In the genomic region with DNA sequence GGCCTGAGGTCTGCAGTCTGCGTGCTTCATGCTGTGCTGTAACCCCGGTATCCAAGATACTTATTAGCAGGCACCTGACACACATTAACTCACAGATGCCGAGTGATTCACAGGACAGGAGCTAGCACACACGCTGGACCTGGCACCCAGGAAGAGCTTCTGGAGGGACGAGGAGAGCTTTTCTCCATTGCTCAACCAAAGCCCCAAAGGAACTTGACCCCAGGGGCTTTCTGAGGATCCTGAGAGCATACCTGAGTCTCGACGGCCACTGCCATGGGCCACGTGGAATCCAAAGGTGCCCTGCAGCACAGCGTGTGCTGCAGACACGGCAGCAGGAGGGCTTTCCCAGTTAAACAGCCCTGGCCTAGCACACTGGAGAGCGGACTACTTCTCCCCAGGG, we compare ENCODE assay signal across 10 mouse cellular contexts. TPM values are rescaled to one million over a fixed set of nuclear protein-coding genes. Genes with fewer than 3 reads are reported as not detected.
DNase-seq lines count a peak whose midpoint lies in the region; ATAC-seq and TF ChIP-seq lines count a peak whose summit lies in the region.
"Had no signal": no experiment of that assay in that cellular context is flagged by ENCODE, and none has a peak within 500 bp of the region (broad histone marks: within the 10 kb centered on the region; RNA-seq: fewer than 3 reads in every experiment).

No protein-coding gene starts in this region.

- 82% methylated on average over 11 of the region's 11 CpGs for WGBS in forebrain, embryonic 10.5 days
- WGBS in forebrain, postnatal 0 days, result 81% methylated on average over 11 of the region's 11 CpGs
- 80% methylated on average over 11 of the region's 11 CpGs for WGBS in midbrain, embryonic 15.5 days
- WGBS in midbrain, embryonic 14.5 days, result 81% methylated on average over 11 of the region's 11 CpGs
- WGBS in liver, postnatal 0 days (ENCODE audit: insufficient replicate concordance), result 79% methylated on average over 11 of the region's 11 CpGs

- no peak overlapping the region for H3K4me2 ChIP-seq in forebrain, postnatal 0 days (ENCODE audit: low read depth)
- no peak overlapping the region for H3K4me2 ChIP-seq in midbrain, embryonic 15.5 days
- H3K4me2 ChIP-seq in midbrain, embryonic 14.5 days (ENCODE audit: low read length), result no peak overlapping the region
- H3K4me2 ChIP-seq in myocyte (ENCODE audit: low read depth), result peak overlapping the region; percentile 61
- H3K4me2 ChIP-seq in liver, postnatal 0 days (ENCODE audit: low read depth, low read length), result no peak overlapping the region

- H3K9ac ChIP-seq in forebrain, postnatal 0 days, result no peak overlapping the region
- no peak overlapping the region for H3K9ac ChIP-seq in midbrain, embryonic 15.5 days
- no peak overlapping the region for H3K9ac ChIP-seq in midbrain, embryonic 14.5 days (replicated peaks; ENCODE audit: low read length)
- H3K9ac ChIP-seq in liver, postnatal 0 days (replicated peaks), result no peak overlapping the region

- no peak for ATAC-seq in forebrain, postnatal 0 days
- ATAC-seq in midbrain, embryonic 15.5 days (replicated peaks), result no peak
- no peak for ATAC-seq in midbrain, embryonic 14.5 days (ENCODE audit: low FRiP score, low TSS enrichment)
- ATAC-seq in liver, postnatal 0 days, result no peak

- H3K4me1 ChIP-seq in forebrain, embryonic 10.5 days, result peaks cover 70% of the 10 kb centered on the region
- H3K4me1 ChIP-seq in forebrain, postnatal 0 days (ENCODE audit: insufficient read depth), result peaks cover 18% of the 10 kb centered on the region
- peaks cover 38% of the 10 kb centered on the region for H3K4me1 ChIP-seq in midbrain, embryonic 15.5 days
- H3K4me1 ChIP-seq in midbrain, embryonic 14.5 days (ENCODE audit: control insufficient read depth, insufficient read depth, low read length), result peaks cover 47% of the 10 kb centered on the region
- no peaks in the 10 kb centered on the region for H3K4me1 ChIP-seq in liver, postnatal 0 days (ENCODE audit: insufficient read depth)

- DNase-seq in forebrain, embryonic 10.5 days (ENCODE audit: extremely low spot score, low spot score), result no peak
- DNase-seq in forebrain, postnatal 0 days, result no peak
- DNase-seq in midbrain, embryonic 14.5 days, result no peak
- peak; percentile 77 to 81 for DNase-seq in kidney, adult 8-10 months
- DNase-seq in retina, embryonic 14.5 days (ENCODE audit: low spot score), result no peak
- no peak for DNase-seq in liver, postnatal 0 days
- DNase-seq: gastrocnemius, postnatal 36 days; heart, postnatal 14 days had no signal

- TF ChIP-seq CTCF in forebrain, postnatal 0 days (IDR thresholded peaks at IDR 0.05; ENCODE audit: low read depth), result no peak
- TF ChIP-seq CTCF in liver, postnatal 0 days (IDR thresholded peaks at IDR 0.05; ENCODE audit: low read depth), result no peak

- H3K4me3 ChIP-seq in forebrain, embryonic 10.5 days, result no peak overlapping the region
- no peak overlapping the region for H3K4me3 ChIP-seq in forebrain, postnatal 0 days (ENCODE audit: low read depth, low read length)
- H3K4me3 ChIP-seq in midbrain, embryonic 15.5 days, result no peak overlapping the region
- no peak overlapping the region for H3K4me3 ChIP-seq in midbrain, embryonic 14.5 days (replicated peaks; ENCODE audit: low read depth, low read length)
- no peak overlapping the region for H3K4me3 ChIP-seq in myocyte
- no peak overlapping the region for H3K4me3 ChIP-seq in liver, postnatal 0 days (ENCODE audit: low read depth, low read length)

- no peaks in the 10 kb centered on the region for H3K79me2 ChIP-seq in myocyte (ENCODE audit: control insufficient read depth, insufficient read depth)

- H3K9me3 ChIP-seq in forebrain, embryonic 10.5 days, result no peaks in the 10 kb centered on the region
- H3K9me3 ChIP-seq in forebrain, postnatal 0 days (ENCODE audit: low read length), result no peaks in the 10 kb centered on the region
- H3K9me3 ChIP-seq in midbrain, embryonic 15.5 days, result no peaks in the 10 kb centered on the region
- no peaks in the 10 kb centered on the region for H3K9me3 ChIP-seq in midbrain, embryonic 14.5 days (ENCODE audit: control insufficient read depth, low read length)
- H3K9me3 ChIP-seq in liver, postnatal 0 days (ENCODE audit: low read length), result no peaks in the 10 kb centered on the region

- TF ChIP-seq EP300 in liver, postnatal 0 days (IDR thresholded peaks at IDR 0.05; ENCODE audit: low read depth), result no peak

- peak overlapping the region; percentile 62 for H3K27ac ChIP-seq in forebrain, embryonic 10.5 days
- H3K27ac ChIP-seq in forebrain, postnatal 0 days (ENCODE audit: low read depth, low read length), result no peak overlapping the region
- H3K27ac ChIP-seq in midbrain, embryonic 15.5 days, result 0 out of 2 replicates have a peak overlapping the region, but pooled peaks have one; percentile 12
- H3K27ac ChIP-seq in midbrain, embryonic 14.5 days (replicated peaks; ENCODE audit: low read depth, low read length), result no peak overlapping the region
- no peak overlapping the region for H3K27ac ChIP-seq in liver, postnatal 0 days (ENCODE audit: low read depth)

- no peak overlapping the region for H3ac ChIP-seq in myocyte (ENCODE audit: control insufficient read depth, insufficient read length)

- TF ChIP-seq POLR2A in myocyte (IDR thresholded peaks at IDR 0.05; ENCODE audit: insufficient read length, low read depth), result no peak

- peaks cover 10% of the 10 kb centered on the region for H3K36me3 ChIP-seq in forebrain, embryonic 10.5 days (replicated peaks)
- no peaks in the 10 kb centered on the region for H3K36me3 ChIP-seq in forebrain, postnatal 0 days (ENCODE audit: insufficient read depth)
- no peaks in the 10 kb centered on the region for H3K36me3 ChIP-seq in midbrain, embryonic 15.5 days (replicated peaks)
- H3K36me3 ChIP-seq in midbrain, embryonic 14.5 days (ENCODE audit: control insufficient read depth, insufficient read depth, low read length), result no peaks in the 10 kb centered on the region
- no peaks in the 10 kb centered on the region for H3K36me3 ChIP-seq in myocyte (ENCODE audit: control insufficient read depth, insufficient read depth)
- no peaks in the 10 kb centered on the region for H3K36me3 ChIP-seq in liver, postnatal 0 days (replicated peaks; ENCODE audit: insufficient read depth, low read length)

- peaks cover 36% of the 10 kb centered on the region for H3K27me3 ChIP-seq in forebrain, embryonic 10.5 days (ENCODE audit: poor library complexity, severe bottlenecking)
- H3K27me3 ChIP-seq in forebrain, postnatal 0 days (ENCODE audit: insufficient read depth, low read length), result no peaks in the 10 kb centered on the region
- no peaks in the 10 kb centered on the region for H3K27me3 ChIP-seq in midbrain, embryonic 15.5 days (replicated peaks)
- H3K27me3 ChIP-seq in midbrain, embryonic 14.5 days (ENCODE audit: control insufficient read depth, insufficient read depth, low read length), result no peaks in the 10 kb centered on the region
- H3K27me3 ChIP-seq in myocyte (ENCODE audit: control insufficient read depth, insufficient read depth, insufficient read length), result no peaks in the 10 kb centered on the region
- H3K27me3 ChIP-seq in liver, postnatal 0 days (ENCODE audit: insufficient read depth, low read length), result no peaks in the 10 kb centered on the region

TF ChIP-seq in myocyte, 11 proteins besides CTCF, POLR2A, EP300 and RAD21:
- TF ChIP-seq REST (IDR thresholded peaks at IDR 0.05; ENCODE audit: insufficient read depth, insufficient read length) (no peak), USF1 (IDR thresholded peaks at IDR 0.05; ENCODE audit: low read depth) (no peak), SRF (IDR thresholded peaks at IDR 0.05; ENCODE audit: control insufficient read depth, insufficient read length, low read depth) (no peak), POLR2AphosphoS2 (IDR thresholded peaks at IDR 0.05; ENCODE audit: insufficient read length, low read depth) (no peak), E2F4 (IDR thresholded peaks at IDR 0.05; ENCODE audit: insufficient read depth) (no peak), MYOG (IDR thresholded peaks at IDR 0.05; ENCODE audit: control insufficient read depth in 1 of 3, insufficient read depth in 1 of 3, insufficient read length in 2 of 3, low read depth in 2 of 3) (no peak), MAX (IDR thresholded peaks at IDR 0.05; ENCODE audit: low read depth) (no peak), TCF3 (IDR thresholded peaks at IDR 0.05; ENCODE audit: insufficient read length, low read depth) (no peak), MYOD1 (IDR thresholded peaks at IDR 0.05; ENCODE audit: control insufficient read depth in 1 of 3, insufficient read length in 2 of 3, low read depth in 2 of 3) (no peak), TCF12 (IDR thresholded peaks at IDR 0.05; ENCODE audit: insufficient read depth, poor library complexity, severe bottlenecking) (no peak), CEBPB (IDR thresholded peaks at IDR 0.05; ENCODE audit: insufficient read depth, poor library complexity, severe bottlenecking) (no peak)

RNA-seq across cellular contexts. Expression of a gene that starts 27.9 kb away (rescaled TPM):
- 3.6 and 4.4 TPM in 2 replicates for polyA plus RNA-seq in forebrain, embryonic 10.5 days (2016; fragmentation: Nextera tagmentation; extraction: Ambion mirVana)
- 7.4 and 9.9 TPM in 2 replicates for total RNA-seq in forebrain, postnatal 0 days (2014; rRNA removed)
- polyA plus RNA-seq in forebrain, postnatal 0 days (2015; fragmentation: Nextera tagmentation; extraction: Ambion mirVana), result 1.4 and 2.5 TPM in 2 replicates
- polyA plus RNA-seq in midbrain, embryonic 15.5 days (2015; fragmentation: Nextera tagmentation; extraction: Ambion mirVana), result 4.0 and 4.3 TPM in 2 replicates
- polyA plus RNA-seq in midbrain, embryonic 14.5 days (2014; fragmentation: Nextera tagmentation; extraction: Ambion mirVana), result 3.4 and 3.5 TPM in 2 replicates
- polyA plus RNA-seq in myocyte (2012; fragmentation: generic; extraction: Trizol), result 11.1 TPM
- 0.14 and 0.22 TPM in 2 replicates for polyA plus RNA-seq in liver, postnatal 0 days (2015; fragmentation: Nextera tagmentation; extraction: Ambion mirVana)

RNA-seq across cellular contexts. Expression of a gene that starts 57.8 kb away (rescaled TPM):
- polyA plus RNA-seq in forebrain, embryonic 10.5 days (2016; fragmentation: Nextera tagmentation; extraction: Ambion mirVana), result 82.1 and 84.3 TPM in 2 replicates
- total RNA-seq in forebrain, postnatal 0 days (2014; rRNA removed), result 120 and 122 TPM in 2 replicates
- polyA plus RNA-seq in forebrain, postnatal 0 days (2015; fragmentation: Nextera tagmentation; extraction: Ambion mirVana), result 89.2 and 97.5 TPM in 2 replicates
- 114 and 118 TPM in 2 replicates for polyA plus RNA-seq in midbrain, embryonic 15.5 days (2015; fragmentation: Nextera tagmentation; extraction: Ambion mirVana)
- polyA plus RNA-seq in midbrain, embryonic 14.5 days (2014; fragmentation: Nextera tagmentation; extraction: Ambion mirVana), result 121 and 124 TPM in 2 replicates
- polyA plus RNA-seq in myocyte (2012; fragmentation: generic; extraction: Trizol), result 26.0 TPM
- polyA plus RNA-seq in liver, postnatal 0 days (2015; fragmentation: Nextera tagmentation; extraction: Ambion mirVana), result 6.0 and 8.5 TPM in 2 replicates

Comparison
In these comparisons a context has a peak if more than half of its experiments do, and no peak if none do; other contexts are left out.
1. H3K27ac ChIP-seq: peak in forebrain, embryonic 10.5 days (single experiment) and midbrain, embryonic 15.5 days (single experiment); none in forebrain, postnatal 0 days (single experiment), midbrain, embryonic 14.5 days (single experiment) and liver, postnatal 0 days (single experiment).
2. DNase-seq: peak in kidney, adult 8-10 months (2 of 2); none in forebrain, embryonic 10.5 days (single experiment), forebrain, postnatal 0 days (single experiment), midbrain, embryonic 14.5 days (single experiment), retina, embryonic 14.5 days (single experiment) and liver, postnatal 0 days (single experiment).